Mouse (Mus musculus) left cerebral cortex, postnatal 36 days (tissue): ENCODE data around the gene Morn4. TPM values are rescaled to one million over a fixed set of nuclear protein-coding genes. Genes with fewer than 3 reads are reported as not detected.

ENCODE experiments used
- total RNA-seq, 2 experiments: library from RNA; stranded (reverse); gene quantifications; 2 replicates each; pipeline ENCODE4 v1.2.3; 2021

Gene Morn4
- total RNA-seq, 2 experiments from 2014 or later, result 67.8 to 75.3 TPM

Other genes starting within 250 kb of the Morn4 start
- 10 to 100 TPM in 1 of 2 experiments, 1 to 10 TPM in 1; 7.6 to 10.2 TPM for gene Frat2, start 238.2 kb downstream of the Morn4 start, total RNA-seq
- 10 to 100 TPM; 32.2 to 34.1 TPM for gene Rrp12, start 190.2 kb downstream of the Morn4 start, total RNA-seq
- gene Pgam1, start 174.4 kb downstream of the Morn4 start, total RNA-seq, result 100 to 1,000 TPM; 530 to 626 TPM
- 10 to 100 TPM; 21.0 to 27.3 TPM for gene Exosc1, start 152.9 kb downstream of the Morn4 start, total RNA-seq
- 10 to 100 TPM; 45.4 to 48.5 TPM for gene Zdhhc16, start 152.9 kb downstream of the Morn4 start, total RNA-seq
- gene Mms19, start 105.2 kb downstream of the Morn4 start, total RNA-seq, result 10 to 100 TPM; 25.2 to 36.7 TPM
- gene Ubtd1, start 104.6 kb downstream of the Morn4 start, total RNA-seq, result 10 to 100 TPM; 12.2 to 15.1 TPM
- not detected for gene Ankrd2, start 50.4 kb downstream of the Morn4 start, total RNA-seq
- gene Hoga1, start 40.7 kb downstream of the Morn4 start, total RNA-seq, result 1 to 10 TPM; 3.4 to 4.2 TPM
- under 1 TPM; 0.62 to 0.86 TPM for gene 4933411K16Rik, start 34.1 kb downstream of the Morn4 start, total RNA-seq
- 10 to 100 TPM; 63.6 to 72.2 TPM for gene Pi4k2a, start 4.1 kb upstream of the Morn4 start, total RNA-seq
- 10 to 100 TPM; 29.3 to 40.2 TPM for gene Avpi1, start 42.7 kb upstream of the Morn4 start, total RNA-seq
- 1 to 10 TPM; 9.5 to 9.8 TPM for gene Marveld1, start 61.0 kb upstream of the Morn4 start, total RNA-seq
- 10 to 100 TPM; 78.8 to 94.5 TPM for gene Zfyve27, start 77.6 kb upstream of the Morn4 start, total RNA-seq
- gene Sfrp5, start 115.9 kb upstream of the Morn4 start, total RNA-seq, result under 1 TPM; 0.27 to 0.76 TPM
- gene Golga7b, start 161.2 kb upstream of the Morn4 start, total RNA-seq, result 100 to 1,000 TPM; 122 to 150 TPM